Mouse (Mus musculus): ENCODE measurements around the gene Ntn4.
"Not testable (repeated sequence)": the region's sequence is repeated elsewhere in the genome, so short reads cannot be mapped to it uniquely, and the experiment has no call there.

Ntn4 gene

DNA sequence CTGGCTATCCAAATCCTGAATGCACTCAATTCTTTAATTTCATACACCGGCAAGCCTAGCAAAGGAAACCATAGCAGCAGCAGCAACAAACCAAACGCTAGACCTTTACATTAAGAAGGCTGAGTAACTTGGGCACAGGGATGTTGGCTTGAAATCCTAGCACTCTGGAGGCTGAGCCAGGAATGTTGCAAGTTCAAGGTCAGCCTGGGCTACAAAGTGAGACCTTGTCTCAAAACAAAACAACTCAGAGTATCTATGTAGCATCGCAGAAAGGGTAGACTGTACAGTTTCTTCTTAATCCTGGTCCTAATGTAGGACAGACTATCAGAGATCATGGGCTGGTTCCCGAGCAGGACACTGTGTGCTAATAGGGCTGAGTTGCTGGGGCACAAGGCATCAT lies 43.4 kb downstream of the Ntn4 start:
- no peak for DNase-seq (ENCODE audit: low read depth, low spot score)

DNA sequence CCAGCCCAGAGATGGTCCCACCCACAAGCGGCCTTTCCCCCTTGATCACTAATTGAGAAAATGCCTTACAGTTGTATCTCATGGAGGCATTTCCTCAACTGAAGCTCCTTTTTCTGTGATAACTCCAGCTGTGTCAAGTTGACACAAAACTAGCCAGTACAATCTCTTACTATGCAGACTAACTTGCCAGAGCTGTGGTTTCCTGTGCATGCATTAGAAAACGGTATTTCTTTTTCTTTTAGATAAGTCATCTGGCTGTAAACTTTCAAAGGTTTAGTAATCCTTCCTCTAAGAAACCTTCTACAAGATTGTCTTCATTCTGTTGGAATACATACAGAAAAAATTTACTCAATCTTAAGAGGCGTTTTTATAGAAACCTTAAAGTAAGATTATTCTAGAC lies 44.9 kb downstream of the Ntn4 start:
- not testable (repeated sequence) for DNase-seq (ENCODE audit: low read depth, low spot score)

DNA sequence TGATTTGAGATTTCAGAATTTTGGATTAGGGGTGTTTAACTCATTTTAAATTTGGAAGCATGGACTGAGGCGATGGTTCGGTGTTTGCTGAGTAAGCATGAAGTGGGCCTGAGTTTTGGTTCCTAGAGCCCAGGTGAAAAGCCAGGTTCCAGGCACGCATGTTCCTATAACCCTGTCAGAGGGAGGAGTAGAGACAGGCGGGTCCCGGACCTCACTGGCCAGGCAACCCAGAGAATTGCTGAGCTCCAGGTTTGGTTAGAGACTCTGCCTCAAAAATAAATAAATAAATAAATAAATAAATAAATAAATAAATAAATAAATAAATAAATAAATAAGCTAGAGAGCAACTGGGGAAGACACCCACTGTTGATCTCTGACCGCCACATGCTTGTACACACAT lies 46.1 kb downstream of the Ntn4 start:
- DNase-seq (ENCODE audit: low read depth, low spot score) = no peak

DNA sequence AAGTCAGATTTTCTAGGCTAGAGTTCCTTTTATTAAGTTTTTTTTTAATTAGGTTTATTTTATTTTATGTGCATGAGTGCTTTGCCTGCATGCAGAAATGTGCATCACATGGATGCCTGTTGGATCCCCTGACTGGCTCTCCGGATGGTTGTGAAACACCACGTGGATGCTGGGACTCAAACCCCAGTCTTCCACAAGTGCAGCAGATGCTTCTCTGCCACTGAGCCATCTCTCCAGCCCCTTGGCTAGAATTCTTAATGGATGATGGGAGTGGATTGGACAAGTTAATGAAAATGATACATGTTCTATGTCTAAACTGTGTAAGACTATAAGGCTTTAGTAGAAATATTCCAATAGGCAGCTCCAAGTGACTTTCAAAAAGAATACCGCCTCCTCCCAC lies 47.3 kb downstream of the Ntn4 start:
- no peak for DNase-seq (ENCODE audit: low read depth, low spot score)

GRCm38 (mm10) chr10:93688306-93689171 lies 48.1 kb downstream of the Ntn4 start:
- peak; percentile 54 for DNase-seq (ENCODE audit: low read depth, low spot score)

DNA sequence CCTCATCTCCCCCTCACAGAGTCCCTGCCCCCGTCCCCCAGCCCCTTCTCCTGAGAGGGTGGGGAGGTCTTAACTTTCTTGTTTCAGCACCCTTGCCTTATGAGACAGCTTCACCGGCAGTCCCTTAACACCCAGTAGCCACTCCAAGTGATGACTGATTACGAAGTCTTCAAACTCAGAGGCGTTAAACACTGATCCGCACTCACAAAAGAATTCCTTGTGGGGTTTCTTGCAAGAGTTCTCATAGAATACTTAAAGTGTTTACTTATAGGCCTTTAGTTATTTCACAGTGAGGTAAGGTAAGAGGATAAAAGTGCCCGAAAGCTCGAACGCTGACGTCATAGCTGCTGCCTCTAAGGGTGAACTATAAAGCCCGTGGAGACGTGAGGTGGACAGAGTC lies 50.9 kb downstream of the Ntn4 start:
- no peak for DNase-seq (ENCODE audit: low read depth, low spot score)

- DNase-seq (ENCODE audit: low read depth, low spot score) = no peak
Observed at GRCm38 (mm10) chr10:93695043-93695791, 54.7 kb downstream of the Ntn4 start.

- no peak for DNase-seq (ENCODE audit: low read depth, low spot score)
Observed at GRCm38 (mm10) chr10:93696001-93696400, 55.5 kb downstream of the Ntn4 start.

GRCm38 (mm10) chr10:93697866-93698483 lies 57.5 kb downstream of the Ntn4 start:
- no peak for DNase-seq (ENCODE audit: low read depth, low spot score)

- no peak for DNase-seq (ENCODE audit: low read depth, low spot score)
Observed at GRCm38 (mm10) chr10:93699689-93700478, 59.4 kb downstream of the Ntn4 start.

DNA sequence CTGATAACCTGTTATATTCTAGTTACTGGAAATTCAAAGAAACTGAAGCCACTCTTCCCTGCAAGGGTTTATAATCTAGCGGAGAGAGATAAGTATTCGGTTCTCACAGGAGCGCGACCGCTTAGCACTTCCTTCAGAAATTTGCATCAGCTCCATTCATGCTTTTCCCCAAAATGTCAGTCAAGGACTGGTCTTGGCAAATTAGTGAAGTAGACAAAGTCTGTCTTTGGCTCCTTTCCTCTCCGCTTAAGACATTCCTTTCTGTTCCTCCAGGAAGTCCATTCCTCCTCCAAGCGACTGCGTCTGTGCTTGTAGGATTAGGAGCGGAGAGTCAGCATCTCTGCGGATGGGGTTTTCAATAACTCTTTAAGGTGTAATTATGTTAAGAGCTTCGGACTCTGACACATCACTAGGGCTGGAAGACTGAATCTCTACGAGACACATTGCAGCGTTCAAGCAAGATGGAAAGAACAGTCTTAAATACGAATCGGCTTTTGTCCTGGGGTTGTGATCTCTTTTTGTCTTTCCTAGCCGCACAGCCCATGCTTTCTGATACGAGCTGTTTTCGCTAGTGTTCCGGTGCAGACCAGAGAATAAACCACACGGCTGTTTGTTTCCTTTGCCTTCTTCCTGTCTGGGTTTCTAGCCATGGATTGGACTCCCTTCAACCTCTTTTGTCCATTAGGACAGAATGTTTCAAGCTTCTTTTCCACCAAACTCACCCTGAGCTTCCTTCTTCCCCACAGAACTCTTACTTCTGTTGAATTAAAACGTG lies 60.3 kb downstream of the Ntn4 start:
- no peak for DNase-seq (ENCODE audit: low read depth, low spot score)

DNA sequence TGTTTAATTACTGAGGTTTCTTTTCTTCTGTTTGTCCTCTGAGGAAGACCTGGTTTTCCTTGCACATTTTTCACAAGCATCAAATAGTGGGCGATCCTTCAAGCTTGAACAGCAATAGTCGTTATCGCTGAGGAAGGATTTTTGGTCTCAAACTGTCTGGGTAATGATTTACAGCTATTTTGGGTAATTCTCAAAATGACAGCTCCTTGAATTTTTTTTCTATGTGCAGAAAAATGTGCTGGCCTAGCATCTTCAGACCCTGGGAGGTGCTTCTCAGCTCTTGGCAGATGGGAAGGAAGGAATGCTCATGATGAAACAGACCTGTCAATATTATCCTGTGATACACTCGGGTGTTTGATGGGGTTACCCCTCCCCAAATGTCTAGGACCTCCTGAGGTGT lies 63.5 kb downstream of the Ntn4 start:
- DNase-seq (ENCODE audit: low read depth, low spot score) = no peak

DNA sequence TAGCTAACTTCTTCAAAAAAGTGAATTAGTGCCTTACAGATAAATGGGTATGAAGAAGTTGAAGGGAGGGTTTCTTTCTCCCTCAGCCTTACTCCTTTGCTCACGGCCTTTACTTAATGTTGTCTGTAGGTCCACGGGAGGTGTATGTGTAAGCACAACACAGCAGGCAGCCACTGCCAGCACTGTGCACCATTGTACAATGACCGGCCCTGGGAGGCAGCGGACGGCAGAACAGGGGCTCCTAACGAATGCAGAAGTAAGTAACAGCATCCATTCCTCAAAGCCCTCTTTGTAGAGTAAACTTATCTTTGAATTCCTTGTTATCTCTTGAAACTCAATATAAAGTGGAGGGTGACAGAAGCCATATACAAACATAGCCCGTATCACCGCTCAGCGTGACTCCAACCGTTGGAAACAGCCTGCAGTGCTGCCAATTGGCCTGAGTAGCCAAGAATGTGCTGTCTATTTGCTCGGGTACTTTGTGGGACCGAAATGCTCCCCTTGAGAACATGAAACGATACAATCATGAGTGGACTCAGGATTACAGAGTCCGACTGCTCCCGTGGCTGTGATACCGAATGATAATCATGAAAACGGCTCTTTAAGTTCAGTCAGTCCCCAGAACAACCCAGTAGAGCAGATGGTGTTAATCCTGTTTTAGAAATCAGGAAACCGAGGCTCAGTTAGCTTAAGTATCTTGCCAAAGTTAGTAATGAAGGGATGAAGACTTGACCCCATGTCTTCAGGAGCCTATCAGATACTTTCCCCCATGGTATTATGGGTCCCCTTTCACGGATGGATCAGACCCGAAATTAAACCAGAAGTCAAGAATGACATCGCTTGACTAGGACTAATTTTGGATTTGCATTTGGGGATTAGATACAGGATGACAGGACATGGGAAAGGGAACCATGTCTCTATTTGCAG lies 66.9 kb downstream of the Ntn4 start:
- no peak for DNase-seq (ENCODE audit: low read depth, low spot score)

- no peak for DNase-seq (ENCODE audit: low read depth, low spot score)
Observed at GRCm38 (mm10) chr10:93708076-93708473, 67.6 kb downstream of the Ntn4 start.

DNA sequence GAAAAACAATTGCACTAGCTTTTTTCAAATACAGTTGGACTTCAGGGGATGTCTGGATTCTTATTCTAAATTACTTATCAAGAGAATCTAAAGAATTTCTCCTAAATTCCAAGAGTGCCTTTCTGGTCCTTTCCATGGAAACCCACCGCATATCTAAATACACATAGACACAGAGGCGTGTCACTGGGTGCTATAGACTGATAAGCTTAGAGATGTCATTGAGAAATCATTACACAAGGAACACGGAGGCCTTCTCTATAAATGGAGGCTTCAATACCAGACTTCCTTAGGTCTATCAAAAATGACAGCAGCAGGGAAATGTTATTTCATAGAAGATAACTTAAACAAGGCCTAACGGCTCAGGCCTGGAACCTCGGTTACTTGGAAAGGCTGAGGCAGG lies 68.0 kb downstream of the Ntn4 start:
- DNase-seq (ENCODE audit: low read depth, low spot score) = no peak

DNA sequence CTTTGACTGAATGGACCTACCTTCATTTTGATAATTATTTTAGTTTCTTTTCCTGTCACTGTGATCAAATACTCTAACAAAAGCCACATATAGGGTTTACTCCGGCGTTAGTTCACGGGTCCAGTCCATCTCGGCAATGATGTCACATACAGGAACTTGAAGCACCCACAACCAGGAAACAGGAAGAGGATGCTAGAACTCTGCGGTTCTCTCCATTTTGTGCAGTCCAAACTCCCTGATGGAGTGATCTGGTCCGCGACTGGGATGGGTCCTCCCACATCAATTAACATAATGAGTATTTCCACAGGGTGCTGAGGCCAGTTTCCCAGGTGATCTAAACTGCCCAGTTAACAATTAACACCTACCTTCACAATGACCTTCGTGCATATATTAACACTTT lies 69.1 kb downstream of the Ntn4 start:
- DNase-seq (ENCODE audit: low read depth, low spot score) = no peak

- no peak for DNase-seq (ENCODE audit: low read depth, low spot score)
Observed at GRCm38 (mm10) chr10:93721625-93722337, 81.3 kb downstream of the Ntn4 start.

DNA sequence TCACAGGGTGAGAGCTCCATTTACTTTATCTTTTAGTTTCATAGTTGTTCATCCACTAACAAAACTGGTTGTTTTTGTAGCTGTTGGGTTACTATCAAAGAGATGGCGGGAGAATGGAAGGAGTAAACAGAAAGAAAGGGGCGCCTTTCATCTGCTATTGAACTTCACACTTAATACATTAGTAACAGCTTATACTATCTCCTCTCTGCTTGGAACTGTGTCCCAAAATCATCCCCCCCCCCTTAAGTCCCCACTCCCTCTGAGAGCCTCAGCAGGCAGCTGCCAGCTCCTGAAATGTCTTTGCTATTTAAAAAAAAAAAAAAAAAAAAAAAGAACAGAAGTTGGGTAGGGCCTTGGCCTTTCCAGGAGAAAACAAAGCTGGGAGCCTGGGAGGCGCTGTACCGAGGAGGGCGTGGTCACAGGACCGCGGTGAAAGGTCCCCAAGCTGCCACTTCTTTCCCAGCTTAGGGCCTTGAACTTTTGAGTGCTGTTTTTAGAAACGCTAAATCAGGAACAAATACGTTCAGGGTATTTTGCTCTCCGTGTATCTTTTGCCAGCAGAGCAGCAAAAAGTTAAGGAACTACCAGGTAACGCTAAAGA lies 83.6 kb downstream of the Ntn4 start:
- DNase-seq (ENCODE audit: low read depth, low spot score) = peak; percentile 37

- DNase-seq (ENCODE audit: low read depth, low spot score) = no peak
Observed at GRCm38 (mm10) chr10:93728131-93728530, 87.7 kb downstream of the Ntn4 start.
